Mouse (Mus musculus): ENCODE data around the gene Btg1-ps1. TPM values are rescaled to one million over a fixed set of nuclear protein-coding genes. Genes with fewer than 3 reads are reported as not detected.

The Btg1-ps1 gene
- polyA plus RNA-seq (2014; fragmentation: Illumina TruSeq; extraction: RNeasy Lipid Tissue Mini Kit (QIAGEN cat#74804); ENCODE audit: low read depth, low replicate concordance), result not detected

DNA sequence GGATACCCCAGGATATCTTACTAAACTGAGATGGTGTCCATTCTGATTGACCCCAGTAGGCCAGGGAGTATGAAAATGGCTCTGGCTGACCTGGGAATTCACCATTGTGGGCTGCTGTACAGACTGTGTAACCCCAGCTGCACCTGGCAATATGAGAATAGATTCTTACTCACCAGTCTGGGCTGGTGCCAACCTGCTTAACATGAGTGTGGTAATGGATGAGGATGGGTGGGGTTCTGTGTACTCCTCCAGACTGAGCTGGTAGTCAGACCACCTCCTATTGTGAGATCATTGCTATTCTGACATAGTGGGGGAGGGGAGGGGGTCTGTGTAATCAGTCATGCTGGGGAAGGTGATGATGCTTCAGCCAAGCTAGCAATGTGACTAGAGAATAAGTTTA, at the start of gene Btg1-ps1:
Gene Btg1-ps1, minus strand, starts transcription at position 219 of the 400 bp plus-strand sequence.

DNA sequence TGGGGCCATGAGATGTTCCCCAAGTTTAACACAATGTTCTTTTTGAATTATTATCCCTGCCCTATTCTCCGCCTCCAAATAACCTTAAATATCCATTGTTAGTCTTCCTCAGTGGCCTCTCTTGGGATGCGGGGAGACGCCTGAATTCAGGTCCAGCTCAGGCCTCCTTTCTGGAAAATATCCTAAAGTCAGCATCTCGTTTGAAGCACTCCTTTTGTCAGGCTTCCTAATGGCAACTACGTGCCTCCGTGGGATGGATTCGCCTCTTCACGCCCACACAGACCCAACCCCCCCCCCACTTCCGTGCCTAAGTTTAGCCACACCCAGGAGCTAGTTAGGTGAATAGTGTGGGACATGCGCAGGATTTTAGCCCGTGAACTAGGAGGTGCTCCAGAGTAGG, 47.6 kb upstream of the Btg1-ps1 start, which contains the start of gene Rhox10:
Gene Rhox10, plus strand, starts transcription at position 301 of the 400 bp plus-strand sequence.

DNA sequence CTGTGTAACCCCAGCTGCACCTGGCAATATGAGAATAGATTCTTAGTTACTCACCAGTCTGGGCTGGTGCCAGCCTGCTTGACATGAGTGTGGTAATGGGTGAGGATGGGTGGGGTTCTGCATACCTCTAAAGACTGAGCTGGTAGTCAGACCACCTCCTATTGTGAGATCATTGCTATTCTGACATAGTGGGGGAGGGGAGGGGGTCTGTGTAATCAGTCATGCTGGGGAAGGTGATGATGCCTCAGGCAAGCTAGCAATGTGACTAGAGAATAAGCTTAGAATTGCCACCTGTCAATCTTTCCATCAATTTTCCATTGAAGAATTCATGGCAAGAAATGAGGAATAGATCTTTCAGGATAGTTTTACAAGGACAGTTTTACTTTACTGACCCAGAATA, 24.4 kb upstream of the Btg1-ps1 start, which contains the start of gene Btg1-ps2:
Gene Btg1-ps2, minus strand, starts transcription at position 101 of the 400 bp plus-strand sequence.

Other genes starting within 250 kb of the Btg1-ps1 start
- 1.9 TPM for gene Rhox5, start 214.0 kb downstream of the Btg1-ps1 start, polyA plus RNA-seq (2014; fragmentation: Illumina TruSeq; extraction: RNeasy Lipid Tissue Mini Kit (QIAGEN cat#74804); ENCODE audit: low read depth, low replicate concordance)
- not detected for gene Rhox6, start 191.9 kb downstream of the Btg1-ps1 start, polyA plus RNA-seq (2014; fragmentation: Illumina TruSeq; extraction: RNeasy Lipid Tissue Mini Kit (QIAGEN cat#74804); ENCODE audit: low read depth, low replicate concordance)
- gene Rhox7a, start 187.1 kb downstream of the Btg1-ps1 start, polyA plus RNA-seq (2014; fragmentation: Illumina TruSeq; extraction: RNeasy Lipid Tissue Mini Kit (QIAGEN cat#74804); ENCODE audit: low read depth, low replicate concordance), result not detected
- 0.96 TPM for gene Rhox8, start 139.9 kb downstream of the Btg1-ps1 start, polyA plus RNA-seq (2014; fragmentation: Illumina TruSeq; extraction: RNeasy Lipid Tissue Mini Kit (QIAGEN cat#74804); ENCODE audit: low read depth, low replicate concordance)
- not detected for gene Rhox7b, start 121.6 kb downstream of the Btg1-ps1 start, polyA plus RNA-seq (2014; fragmentation: Illumina TruSeq; extraction: RNeasy Lipid Tissue Mini Kit (QIAGEN cat#74804); ENCODE audit: low read depth, low replicate concordance)
- gene Rhox9, start 117.0 kb downstream of the Btg1-ps1 start, polyA plus RNA-seq (2014; fragmentation: Illumina TruSeq; extraction: RNeasy Lipid Tissue Mini Kit (QIAGEN cat#74804); ENCODE audit: low read depth, low replicate concordance), result not detected
- gene Btg1-ps2, start 24.3 kb upstream of the Btg1-ps1 start, polyA plus RNA-seq (2014; fragmentation: Illumina TruSeq; extraction: RNeasy Lipid Tissue Mini Kit (QIAGEN cat#74804); ENCODE audit: low read depth, low replicate concordance), result not detected
- not detected for gene Rhox10, start 47.7 kb upstream of the Btg1-ps1 start, polyA plus RNA-seq (2014; fragmentation: Illumina TruSeq; extraction: RNeasy Lipid Tissue Mini Kit (QIAGEN cat#74804); ENCODE audit: low read depth, low replicate concordance)
- not detected for gene Rhox11, start 66.3 kb upstream of the Btg1-ps1 start, polyA plus RNA-seq (2014; fragmentation: Illumina TruSeq; extraction: RNeasy Lipid Tissue Mini Kit (QIAGEN cat#74804); ENCODE audit: low read depth, low replicate concordance)
- gene Rhox12, start 92.1 kb upstream of the Btg1-ps1 start, polyA plus RNA-seq (2014; fragmentation: Illumina TruSeq; extraction: RNeasy Lipid Tissue Mini Kit (QIAGEN cat#74804); ENCODE audit: low read depth, low replicate concordance), result not detected
- gene Rhox13, start 102.4 kb upstream of the Btg1-ps1 start, polyA plus RNA-seq (2014; fragmentation: Illumina TruSeq; extraction: RNeasy Lipid Tissue Mini Kit (QIAGEN cat#74804); ENCODE audit: low read depth, low replicate concordance), result not detected
- 12.4 TPM for gene Zbtb33, start 171.0 kb upstream of the Btg1-ps1 start, polyA plus RNA-seq (2014; fragmentation: Illumina TruSeq; extraction: RNeasy Lipid Tissue Mini Kit (QIAGEN cat#74804); ENCODE audit: low read depth, low replicate concordance)
- gene Tmem255a, start 233.6 kb upstream of the Btg1-ps1 start, polyA plus RNA-seq (2014; fragmentation: Illumina TruSeq; extraction: RNeasy Lipid Tissue Mini Kit (QIAGEN cat#74804); ENCODE audit: low read depth, low replicate concordance), result 3.6 TPM